Mouse (Mus musculus) liver, embryonic 16.5 days (tissue): Measurements from ENCODE around the gene Ccdc130. TPM values are rescaled to one million over a fixed set of nuclear protein-coding genes. Genes with fewer than 3 reads are reported as not detected.

Experiments used
- ATAC-seq: fragments of 200-750 bp; cut with Nextera tagmentation; 2 replicates; pipeline ENCODE4 v1.8.0; 2017; ENCODE audit warnings: low read depth, mild to moderate bottlenecking, moderate number of reproducible peaks, moderate library complexity
- H3K27ac ChIP-seq: fragments of 300-500 bp; sonication (generic); 2 replicates; pipeline ENCODE4 v1.5.1; 2014; ENCODE audit warnings: mild to moderate bottlenecking, low read length
- H3K27me3 ChIP-seq: fragments of 300-500 bp; sonication (generic); 2 replicates; pipeline ENCODE4 v1.6.1; 2014; ENCODE audit warnings: low read depth, low read length, mixed read lengths; ENCODE audit not compliant: control insufficient read depth, insufficient read depth
- H3K36me3 ChIP-seq: fragments of 300-500 bp; sonication (generic); 2 replicates; pipeline ENCODE4 v1.6.1; 2014; ENCODE audit warnings: mild to moderate bottlenecking; ENCODE audit not compliant: control insufficient read depth, insufficient read depth
- H3K4me1 ChIP-seq: fragments of 300-500 bp; sonication (generic); 2 replicates; pipeline ENCODE4 v1.6.1; 2014; ENCODE audit warnings: low read depth, low read length, mixed read lengths; ENCODE audit not compliant: control insufficient read depth
- H3K4me2 ChIP-seq: fragments of 300-500 bp; sonication (generic); 2 replicates; pipeline ENCODE4 v1.6.1; 2014; ENCODE audit warnings: low read depth, low read length, mixed read lengths
- H3K4me3 ChIP-seq: fragments of 300-500 bp; sonication (generic); 2 replicates; pipeline ENCODE4 v1.5.1; 2014; ENCODE audit warnings: low read depth, mild to moderate bottlenecking, low read length
- H3K9ac ChIP-seq: fragments of 300-500 bp; sonication (generic); 2 replicates; pipeline ENCODE4 v1.6.1; 2014; ENCODE audit warnings: low read depth, low read length
- H3K9me3 ChIP-seq: fragments of 300-500 bp; sonication (generic); replicated peaks from 2 replicates; pipeline ENCODE4 v1.6.1; 2016; ENCODE audit warnings: low read length; ENCODE audit not compliant: control insufficient read depth
- WGBS: fragments of 180-500 bp; shearing (Covaris S2); extraction: QIAGEN DNeasy Blood & Tissue Kit; methylation state at CpG from one replicate; pipeline ENCODE4 v1.1.7; 2014; ENCODE audit not compliant: insufficient replicate concordance; 5-methylcytosine and 5-hydroxymethylcytosine counted together
- polyA plus RNA-seq: library from polyadenylated mRNA; unstranded; fragments of >200 nt; fragmentation: Nextera tagmentation; extraction: Ambion mirVana; gene quantifications from 2 replicates; pipeline ENCODE4 v1.2.1, GENCODE M21; 2015

Ccdc130 gene
- polyA plus RNA-seq, 1 experiment from 2014 or later: 6.2 TPM

DNA sequence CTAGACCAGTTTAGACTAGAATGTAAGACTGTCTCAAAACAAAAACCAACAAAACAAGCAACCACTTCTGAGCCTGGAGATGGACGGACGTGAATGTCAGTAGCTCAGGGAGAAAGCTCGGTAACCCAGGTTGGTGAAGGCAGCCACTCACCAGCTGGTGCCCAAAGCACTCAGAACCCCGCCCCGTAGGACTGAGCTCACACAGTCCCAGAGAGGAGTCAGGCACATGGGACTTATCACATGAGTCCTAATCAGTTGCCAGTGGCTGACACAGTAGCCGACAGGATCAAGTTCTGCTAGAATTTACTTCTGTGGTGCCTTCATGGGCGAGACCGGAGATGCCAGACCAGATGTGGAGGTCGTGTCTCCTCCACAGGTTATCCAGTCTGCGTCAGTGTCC, 10.6 kb upstream of the Ccdc130 start:
- H3K4me2 ChIP-seq: no peak overlapping the region
- H3K36me3 ChIP-seq: no peaks in the 10 kb centered on the region
- no peaks in the 10 kb centered on the region for H3K9me3 ChIP-seq
- no peak overlapping the region for H3K4me3 ChIP-seq
- no peak for ATAC-seq
- WGBS: 50% methylated on average over 10 of the region's 10 CpGs
- H3K27ac ChIP-seq: no peak overlapping the region
- no peaks in the 10 kb centered on the region for H3K27me3 ChIP-seq
- H3K4me1 ChIP-seq: no peaks in the 10 kb centered on the region
- H3K9ac ChIP-seq: no peak overlapping the region

GRCm38 (mm10) chr8:84276447-84276846, 6.3 kb upstream of the Ccdc130 start:
- H3K9ac ChIP-seq: no peak overlapping the region
- no peaks in the 10 kb centered on the region for H3K4me1 ChIP-seq
- H3K9me3 ChIP-seq: no peaks in the 10 kb centered on the region
- H3K4me2 ChIP-seq: no peak overlapping the region
- whole genome bisulfite sequencing: 13% methylated on average over 1 of the region's 1 CpGs
- H3K4me3 ChIP-seq: no peak overlapping the region
- ATAC-seq: no peak
- no peaks in the 10 kb centered on the region for H3K36me3 ChIP-seq
- no peaks in the 10 kb centered on the region for H3K27me3 ChIP-seq
- no peak overlapping the region for H3K27ac ChIP-seq

DNA sequence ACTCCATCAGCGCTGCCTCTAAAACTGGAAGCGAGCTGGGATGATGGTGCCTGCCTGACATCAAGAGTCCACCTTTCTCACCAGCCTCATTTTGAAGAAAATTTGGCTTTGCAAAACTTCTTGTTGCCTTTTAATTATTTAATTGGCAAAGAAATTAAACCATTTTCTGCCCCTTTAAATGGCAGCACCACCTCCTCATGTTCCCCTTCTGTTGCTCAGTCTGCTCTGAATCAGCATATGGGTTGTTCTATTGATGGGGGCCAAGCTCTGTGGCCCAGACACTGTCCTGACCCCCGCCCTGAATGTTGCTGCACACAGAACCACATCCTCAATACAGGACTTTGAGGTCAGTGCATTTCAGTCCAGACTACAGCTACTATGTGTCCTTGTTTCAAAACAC, 3.8 kb upstream of the Ccdc130 start:
- 67% methylated on average over 3 of the region's 3 CpGs for WGBS
- no peak for ATAC-seq

GRCm38 (mm10) chr8:84272302-84272701, 2.1 kb upstream of the Ccdc130 start:
- no peak overlapping the region for H3K9ac ChIP-seq
- H3K27me3 ChIP-seq: no peaks in the 10 kb centered on the region
- no peaks in the 10 kb centered on the region for H3K36me3 ChIP-seq
- H3K27ac ChIP-seq: no peak overlapping the region
- H3K4me3 ChIP-seq: no peak overlapping the region
- no peak for ATAC-seq
- 61% methylated on average over 4 of the region's 4 CpGs for WGBS
- H3K4me2 ChIP-seq: no peak overlapping the region
- peaks cover 10% of the 10 kb centered on the region for H3K4me1 ChIP-seq
- H3K9me3 ChIP-seq: no peaks in the 10 kb centered on the region

More for the DNA sequence above, 3.8 kb upstream of the Ccdc130 start:
- peaks cover 10% of the 10 kb centered on the region for H3K4me1 ChIP-seq
- no peak overlapping the region for H3K9ac ChIP-seq
- H3K27me3 ChIP-seq: no peaks in the 10 kb centered on the region
- no peak overlapping the region for H3K27ac ChIP-seq
- no peaks in the 10 kb centered on the region for H3K9me3 ChIP-seq
- H3K4me2 ChIP-seq: no peak overlapping the region
- H3K4me3 ChIP-seq: no peak overlapping the region
- H3K36me3 ChIP-seq: no peaks in the 10 kb centered on the region

DNA sequence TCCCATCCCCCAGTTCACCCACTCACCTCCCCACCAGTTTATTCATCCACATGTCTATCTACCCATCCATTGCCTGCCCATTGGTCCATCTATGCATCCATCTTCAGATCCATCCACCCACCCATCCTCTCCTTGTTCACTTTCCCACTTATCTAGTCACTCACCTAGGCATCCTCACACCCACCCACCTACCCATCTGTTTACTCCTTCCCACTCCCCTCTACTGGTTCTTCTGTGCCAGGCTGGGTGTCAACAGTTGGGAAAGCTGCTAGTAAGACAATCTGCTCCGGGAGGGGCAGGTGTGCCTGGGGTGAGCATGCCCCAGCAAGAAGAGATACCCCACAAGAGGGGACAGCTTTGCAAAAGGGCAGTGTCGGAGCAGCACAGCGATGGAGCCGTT, 9.1 kb downstream of the Ccdc130 start:
- H3K36me3 ChIP-seq: peaks cover 14% of the 10 kb centered on the region
- no peak for ATAC-seq
- H3K27ac ChIP-seq: no peak overlapping the region
- no peaks in the 10 kb centered on the region for H3K9me3 ChIP-seq
- H3K4me2 ChIP-seq: no peak overlapping the region
- H3K9ac ChIP-seq: no peak overlapping the region
- H3K4me3 ChIP-seq: no peak overlapping the region
- peaks cover 14% of the 10 kb centered on the region for H3K4me1 ChIP-seq
- 73% methylated on average over 4 of the region's 4 CpGs for WGBS
- H3K27me3 ChIP-seq: no peaks in the 10 kb centered on the region

DNA sequence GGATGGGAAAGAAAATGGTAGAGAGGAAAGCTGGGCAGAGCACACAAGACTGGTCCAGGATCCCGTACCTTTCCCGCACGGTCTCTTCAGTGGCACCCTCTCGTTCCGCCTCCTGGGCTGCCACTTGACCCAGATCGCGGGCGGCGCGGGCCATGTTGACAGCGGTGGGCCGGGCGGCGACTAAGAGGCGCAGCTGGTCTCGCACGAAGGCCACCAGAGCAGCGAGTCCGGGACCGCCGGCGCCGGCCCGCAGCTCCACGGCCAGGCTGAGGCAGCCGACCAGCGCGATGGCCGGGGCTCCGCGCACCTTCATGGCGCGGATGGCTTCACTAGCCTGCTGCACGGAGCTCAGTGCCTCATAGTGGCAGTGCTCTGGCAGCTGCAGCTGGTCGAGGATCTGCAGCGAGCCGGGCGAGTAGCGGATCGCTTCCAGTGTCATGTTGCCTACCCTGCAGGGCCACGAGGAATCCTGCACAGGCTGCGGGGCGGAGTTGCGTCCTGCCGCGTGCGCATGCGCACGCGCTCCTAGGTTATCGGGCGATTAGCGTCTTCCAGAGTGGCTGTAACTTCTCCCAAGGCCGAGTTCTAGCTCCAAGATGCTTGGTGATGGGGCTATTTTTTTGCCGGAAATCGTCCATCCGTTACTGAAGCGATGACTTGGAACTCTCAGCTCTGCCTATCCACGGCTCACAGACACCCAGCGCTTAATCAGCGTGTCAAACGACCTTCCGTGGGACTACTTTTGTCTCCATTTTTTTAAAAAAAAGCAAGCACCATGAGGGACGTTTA, 13.2 kb downstream of the Ccdc130 start, which contains the start of gene Mri1:
Mri1 (minus strand) TSS at position 505 of the 789 bp plus-strand sequence.
- H3K27ac ChIP-seq: peak within 1 kb of the TSS; percentile 90
- under 1% methylated on average over 63 of the region's 64 CpGs for WGBS
- peak within 1 kb of the TSS; percentile 78 for H3K4me3 ChIP-seq
- peak within 1 kb of the TSS; percentile 100 for H3K4me2 ChIP-seq
- no peaks in the 10 kb centered on the region for H3K9me3 ChIP-seq
- H3K27me3 ChIP-seq: no peaks in the 10 kb centered on the region
- peaks cover 10% of the 10 kb centered on the region for H3K36me3 ChIP-seq
- peak; percentile 92 for ATAC-seq
- H3K9ac ChIP-seq: peak within 1 kb of the TSS; percentile 78
- peaks cover 17% of the 10 kb centered on the region for H3K4me1 ChIP-seq

DNA sequence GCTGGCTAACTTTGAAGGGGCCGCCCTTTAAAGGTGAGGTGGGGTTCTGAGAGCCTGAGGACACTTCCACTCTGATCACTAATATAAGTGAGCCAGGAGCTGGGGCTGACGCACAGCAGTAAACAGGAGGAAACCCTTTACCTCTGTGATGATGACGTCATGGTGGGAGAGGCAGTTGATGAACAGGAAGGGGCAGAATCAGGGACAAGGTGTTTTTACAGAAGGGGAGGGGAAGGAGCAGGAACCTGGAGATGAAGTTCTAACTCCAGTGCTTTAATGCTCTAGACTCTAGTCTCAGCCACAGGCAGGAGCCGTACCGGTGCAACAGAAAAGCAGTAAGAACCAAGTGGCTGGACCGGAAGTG, 13.7 kb downstream of the Ccdc130 start:
- Histone ChIP-seq H3K27ac (peak overlapping the region; percentile 90), H3K4me2 (peak overlapping the region; percentile 100), H3K9ac (peak overlapping the region; percentile 78), H3K9me3 (no peaks in the 10 kb centered on the region), H3K36me3 (peaks cover 8% of the 10 kb centered on the region), H3K4me3 (peak overlapping the region; percentile 78), H3K4me1 (peaks cover 17% of the 10 kb centered on the region), H3K27me3 (no peaks in the 10 kb centered on the region)
- WGBS: 11% methylated on average over 6 of the region's 6 CpGs
- ATAC-seq: peak; percentile 31

DNA sequence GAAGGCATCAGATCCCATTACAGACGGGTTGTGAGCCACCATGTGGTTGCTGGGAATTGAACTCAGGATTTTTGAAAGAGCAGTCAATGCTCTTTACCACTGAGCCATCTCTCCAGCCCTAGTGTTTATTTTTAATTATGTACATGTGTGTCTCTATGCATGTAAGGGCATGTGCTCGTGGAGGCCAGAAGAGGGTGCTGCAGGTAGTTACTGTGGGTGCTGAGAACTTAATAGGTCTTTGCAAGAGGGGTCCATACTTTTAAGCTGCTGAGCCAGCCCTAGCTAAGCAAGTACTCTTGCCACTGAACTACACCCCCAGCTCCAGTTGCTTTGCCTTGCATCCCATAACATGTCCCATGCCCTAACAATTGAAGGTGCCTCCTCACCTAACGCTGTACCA, 14.3 kb downstream of the Ccdc130 start:
- peaks cover 8% of the 10 kb centered on the region for H3K36me3 ChIP-seq
- 68% methylated on average over 3 of the region's 3 CpGs for WGBS
- no peak overlapping the region for H3K9ac ChIP-seq
- H3K27me3 ChIP-seq: no peaks in the 10 kb centered on the region
- H3K4me3 ChIP-seq: peak overlapping the region; percentile 78
- no peaks in the 10 kb centered on the region for H3K9me3 ChIP-seq
- H3K27ac ChIP-seq: no peak overlapping the region; the same call in 1 of the 2 replicates
- no peak for ATAC-seq
- peaks cover 17% of the 10 kb centered on the region for H3K4me1 ChIP-seq
- H3K4me2 ChIP-seq: peak overlapping the region; percentile 100
